Mouse (Mus musculus): ENCODE measurements around the gene Kpnb1.

GRCm38 (mm10) chr11:97149995-97150410 is 37.7 kb downstream of the Kpnb1 start:
- TF ChIP-seq CTCF (IDR thresholded peaks at IDR 0.05; ENCODE audit: borderline replicate concordance, extremely low read depth, insufficient read depth, insufficient read length) (no peak), POLR2A (IDR thresholded peaks at IDR 0.05; ENCODE audit: borderline replicate concordance, extremely low read depth, insufficient read depth, insufficient read length, poor library complexity, severe bottlenecking) (no peak)
